Mouse (Mus musculus) olfactory bulb, adult 2 months (tissue): ENCODE data around the gene Rab22a.

ENCODE experiments used
- CTCF ChIP-seq: fragments of 200-500 bp; IDR thresholded peaks from 2 replicates; pipeline ENCODE4 v1.5.1; 2012; ENCODE audit warnings: low read depth, mild to moderate bottlenecking, low read length, moderate library complexity; ENCODE audit not compliant: insufficient read depth
- POLR2A ChIP-seq: fragments of 200-500 bp; IDR thresholded peaks from 2 replicates; pipeline ENCODE4 v1.6.1; 2012; ENCODE audit warnings: mild to moderate bottlenecking, low read depth, low read length, moderate library complexity; ENCODE audit not compliant: insufficient read depth

- TF ChIP-seq POLR2A: no peak
- no peak for TF ChIP-seq CTCF
Measured at GRCm38 (mm10) chr2:173737222-173737989, 77.8 kb downstream of the Rab22a start, which contains the start of gene Vapb.
